Mouse (Mus musculus) heart, postnatal 0 days (tissue): ENCODE data around the gene Zbtb46.

ENCODE experiments used
- CTCF ChIP-seq: IDR thresholded peaks from 2 replicates; pipeline ENCODE4 v1.5.1; 2016; ENCODE audit warnings: antibody characterized with exemption, control low read depth, low read depth
- EP300 ChIP-seq: IDR thresholded peaks from 2 replicates; pipeline ENCODE4 v1.6.1; 2016; ENCODE audit warnings: antibody characterized with exemption, low read depth

GRCm38 (mm10) chr2:181420903-181421638, 38.2 kb downstream of the Zbtb46 start:
- no peak for TF ChIP-seq CTCF
- no peak for TF ChIP-seq EP300
